Mouse (Mus musculus) mature B cell (primary cell): Measurements from ENCODE around the gene Kcnma1.

Source experiments
- in situ Hi-C: fragments of 300-500 bp; cut with MboI; formaldehyde crosslinking; loops from 2 replicates; pipeline ENCODE4 v1.14.3; 2019

The Kcnma1 gene

GRCm38 (mm10) chr14:24014391-24014790, at the start of gene Kcnma1:
Gene Kcnma1, minus strand, starts transcription at chr14:24014491.
- in situ Hi-C loops, result no loop called here

GRCm38 (mm10) chr14:24059747-24060146, 45.5 kb upstream of the Kcnma1 start:
- in situ Hi-C loops, result no loop called here

GRCm38 (mm10) chr14:24059287-24059686, 45.0 kb upstream of the Kcnma1 start:
- in situ Hi-C loops, result no loop called here

GRCm38 (mm10) chr14:24051821-24052220, 37.5 kb upstream of the Kcnma1 start:
- in situ Hi-C loops, result no loop called here

GRCm38 (mm10) chr14:24036609-24037008, 22.3 kb upstream of the Kcnma1 start:
- in situ Hi-C loops, result no loop called here

- in situ Hi-C loops, result no loop called here
Measured at GRCm38 (mm10) chr14:24036208-24036535, 21.9 kb upstream of the Kcnma1 start.

- in situ Hi-C loops, result no loop called here
Measured at GRCm38 (mm10) chr14:24035486-24036207, 21.4 kb upstream of the Kcnma1 start.

- in situ Hi-C loops, result no loop called here
Measured at GRCm38 (mm10) chr14:24032876-24033389, 18.6 kb upstream of the Kcnma1 start.

- in situ Hi-C loops, result no loop called here
Measured at GRCm38 (mm10) chr14:24032201-24032600, 17.9 kb upstream of the Kcnma1 start.

GRCm38 (mm10) chr14:24020718-24021117, 6.4 kb upstream of the Kcnma1 start:
- in situ Hi-C loops, result no loop called here

- in situ Hi-C loops, result no loop called here
Measured at GRCm38 (mm10) chr14:24009978-24010377, 4.3 kb downstream of the Kcnma1 start.

- in situ Hi-C loops, result no loop called here
Measured at GRCm38 (mm10) chr14:24008252-24008651, 6.0 kb downstream of the Kcnma1 start.

GRCm38 (mm10) chr14:24006276-24006675, 8.0 kb downstream of the Kcnma1 start:
- in situ Hi-C loops, result no loop called here

GRCm38 (mm10) chr14:24004471-24005271, 9.6 kb downstream of the Kcnma1 start:
- in situ Hi-C loops, result no loop called here

- in situ Hi-C loops, result no loop called here
Measured at GRCm38 (mm10) chr14:24003450-24004381, 10.6 kb downstream of the Kcnma1 start.

GRCm38 (mm10) chr14:24002647-24003046, 11.6 kb downstream of the Kcnma1 start:
- in situ Hi-C loops, result no loop called here

GRCm38 (mm10) chr14:23997912-23998311, 16.4 kb downstream of the Kcnma1 start:
- in situ Hi-C loops, result no loop called here

- in situ Hi-C loops, result no loop called here
Measured at GRCm38 (mm10) chr14:23995831-23996230, 18.5 kb downstream of the Kcnma1 start.

GRCm38 (mm10) chr14:23990871-23991270, 23.4 kb downstream of the Kcnma1 start:
- in situ Hi-C loops, result no loop called here

GRCm38 (mm10) chr14:23989696-23990095, 24.6 kb downstream of the Kcnma1 start:
- in situ Hi-C loops, result no loop called here

GRCm38 (mm10) chr14:23982205-23982604, 32.1 kb downstream of the Kcnma1 start:
- in situ Hi-C loops, result no loop called here

- in situ Hi-C loops, result no loop called here
Measured at GRCm38 (mm10) chr14:23974685-23975084, 39.6 kb downstream of the Kcnma1 start.
